Mouse (Mus musculus) lung, postnatal 0 days (tissue): ENCODE results near the gene Rimbp2.

ENCODE experiments used
- CTCF ChIP-seq: IDR thresholded peaks from 2 replicates; pipeline ENCODE4 v1.5.1; 2016; ENCODE audit warnings: antibody characterized with exemption, mild to moderate bottlenecking
- EP300 ChIP-seq: IDR thresholded peaks from 2 replicates; pipeline ENCODE4 v1.6.1; 2016; ENCODE audit warnings: antibody characterized with exemption, mild to moderate bottlenecking, control low read depth

GRCm38 (mm10) chr5:128984536-128984935 is 31.2 kb upstream of the Rimbp2 start:
- TF ChIP-seq CTCF (no peak), EP300 (no peak)
